ENCODE assay signal across 9 mouse cellular contexts in genomic region chr2:71540611-71541417, GRCm38 (mm10). TPM values are rescaled to one million over a fixed set of nuclear protein-coding genes. Genes with fewer than 3 reads are reported as not detected.
A peak's percentile ranks its signal among the peaks of the same experiment; 100 is the strongest.
DNase-seq lines count a peak whose midpoint lies in the region; ATAC-seq and TF ChIP-seq lines count a peak whose summit lies in the region.
"Had no signal": no experiment of that assay in that cellular context is flagged by ENCODE, and none has a peak within 500 bp of the region (broad histone marks: within the 10 kb centered on the region; RNA-seq: fewer than 3 reads in every experiment).

No protein-coding gene starts in this region.

- 3% methylated on average over 47 of the region's 48 CpGs for WGBS in kidney, adult 2 months
- under 1% methylated on average over 44 of the region's 48 CpGs for WGBS in hindbrain, embryonic 16.5 days

- no peak overlapping the region for H3K27ac ChIP-seq in kidney, adult 2 months (ENCODE audit: insufficient read depth, low read depth, low read length)
- H3K27ac ChIP-seq in bone marrow macrophage, adult 2 months (ENCODE audit: insufficient read depth, low read depth, low read length) = no peak overlapping the region
- H3K27ac ChIP-seq in hindbrain, embryonic 16.5 days (ENCODE audit: low read depth, low read length) = no peak overlapping the region

- intact Hi-C loops in gastrocnemius, postnatal 36 days (cut with DNase I) = loop anchor here (10.0 kb wide), 1 partner anchor 1734 kb away; the partner anchor contains the start of gene Sp9

- DNase-seq in kidney, adult 2 months = peak; percentile 3
- no peak for DNase-seq in kidney, adult 8-10 months
- peak; percentile 69 for DNase-seq in neural tube, embryonic 10.5 days (ENCODE audit: extremely low spot score, low spot score)
- DNase-seq in layer of hippocampus, adult 18-20 months (ENCODE audit: low spot score in 2 of 2) = no peak
- no peak for DNase-seq in cerebellum, adult 9-10 months
- no peak for DNase-seq in gastrocnemius, postnatal 36 days

- H3K4me2 ChIP-seq in hindbrain, embryonic 16.5 days (ENCODE audit: low read length) = peak overlapping the region; percentile 15; the same call in 1 of the 2 replicates

- no peaks in the 10 kb centered on the region for H3K36me3 ChIP-seq in kidney, adult 2 months (ENCODE audit: control insufficient read depth, insufficient read depth, low read length)
- no peaks in the 10 kb centered on the region for H3K36me3 ChIP-seq in hindbrain, embryonic 16.5 days (ENCODE audit: control insufficient read depth, insufficient read depth, low read length)

- TF ChIP-seq CTCF in kidney, adult 2 months (conservative IDR thresholded peaks at IDR 0.05; ENCODE audit: insufficient read depth, insufficient read length, low read depth, low read length) = no peak
- TF ChIP-seq CTCF in bone marrow macrophage, adult 2 months (IDR thresholded peaks at IDR 0.05; ENCODE audit: low read depth, low read length) = no peak

- H3K4me3 ChIP-seq in kidney, adult 2 months (ENCODE audit: insufficient read depth, low read depth, low read length) = no peak overlapping the region; the same call in 1 of the 2 replicates
- peak overlapping the region; percentile 26 for H3K4me3 ChIP-seq in bone marrow macrophage, adult 2 months (ENCODE audit: insufficient read depth, low read length)
- 0 out of 2 replicates have a peak overlapping the region, but pooled peaks have one; percentile 4 for H3K4me3 ChIP-seq in hindbrain, embryonic 16.5 days (ENCODE audit: low read length)

- no peak for TF ChIP-seq POLR2A in kidney, adult 2 months (IDR thresholded peaks at IDR 0.05; ENCODE audit: low read depth, low read length)
- TF ChIP-seq POLR2A in bone marrow macrophage, adult 2 months (IDR thresholded peaks at IDR 0.05; ENCODE audit: borderline replicate concordance, low read depth, low read length) = no peak

- ATAC-seq in hindbrain, embryonic 16.5 days = no peak
- ATAC-seq: Patski had no signal

- no peak overlapping the region for H3K9ac ChIP-seq in hindbrain, embryonic 16.5 days (ENCODE audit: low read depth, low read length)

- H3K4me1 ChIP-seq in kidney, adult 2 months (ENCODE audit: control insufficient read depth, insufficient read depth, low read length) = 0 out of 2 replicates have a peak, but pooled peaks cover 3% of the 10 kb centered on the region
- H3K4me1 ChIP-seq in bone marrow macrophage, adult 2 months (ENCODE audit: control insufficient read depth, insufficient read depth, low read length) = peaks cover 11% of the 10 kb centered on the region
- peaks cover 4% of the 10 kb centered on the region; the same call in 1 of the 2 replicates for H3K4me1 ChIP-seq in hindbrain, embryonic 16.5 days (ENCODE audit: control insufficient read depth, insufficient read depth, low read depth, low read length)

- peaks cover 35% of the 10 kb centered on the region for H3K27me3 ChIP-seq in kidney, adult 2 months (replicated peaks; ENCODE audit: control insufficient read depth, insufficient read depth, low read length)
- peaks cover 56% of the 10 kb centered on the region for H3K27me3 ChIP-seq in hindbrain, embryonic 16.5 days (replicated peaks; ENCODE audit: control insufficient read depth, insufficient read depth, low read length)
- H3K27me3 ChIP-seq: Patski had no signal

- no peaks in the 10 kb centered on the region for H3K9me3 ChIP-seq in hindbrain, embryonic 16.5 days (ENCODE audit: control insufficient read depth, low read length)

RNA-seq across cellular contexts. Expression of gene Dlx2, which starts 5.7 kb away (rescaled TPM):
- not detected in 2 replicates for polyA plus RNA-seq in kidney, adult 2 months (2012; rRNA removed)
- not detected in 2 replicates for polyA plus RNA-seq in bone marrow macrophage, adult 2 months (2012; ENCODE audit: insufficient read depth, insufficient read length, missing spikeins)
- 0.20 and 2.0 TPM in 2 replicates for polyA plus RNA-seq in hindbrain, embryonic 16.5 days (2015; fragmentation: Nextera tagmentation; extraction: Ambion mirVana)
- 1 to 10 TPM; 5.0 to 5.5 TPM for total RNA-seq in layer of hippocampus, adult 18-20 months (2021)
- total RNA-seq in gastrocnemius, postnatal 36 days (2021) = not detected

RNA-seq across cellular contexts. Expression of gene Dlx1, which starts 12.9 kb away (rescaled TPM):
- polyA plus RNA-seq in kidney, adult 2 months (2012; rRNA removed) = 0.16 TPM in 1 of 2 replicates, not detected in the other
- polyA plus RNA-seq in bone marrow macrophage, adult 2 months (2012; ENCODE audit: insufficient read depth, insufficient read length, missing spikeins) = not detected in 2 replicates
- polyA plus RNA-seq in hindbrain, embryonic 16.5 days (2015; fragmentation: Nextera tagmentation; extraction: Ambion mirVana) = 0.09 and 9.5 TPM in 2 replicates
- total RNA-seq in layer of hippocampus, adult 18-20 months (2021) = 10 to 100 TPM; 18.1 to 20.1 TPM
- not detected for total RNA-seq in gastrocnemius, postnatal 36 days (2021)

Comparison
In these comparisons a context has a peak if more than half of its experiments do, and no peak if none do; other contexts are left out.
1. DNase-seq: peak in kidney, adult 2 months (single experiment) and neural tube, embryonic 10.5 days (single experiment); none in kidney, adult 8-10 months (0 of 2), layer of hippocampus, adult 18-20 months (0 of 2), cerebellum, adult 9-10 months (single experiment) and gastrocnemius, postnatal 36 days (0 of 2).